Mouse (Mus musculus) forebrain, embryonic 10.5 days (tissue): ENCODE data around the gene Cltb. TPM values are rescaled to one million over a fixed set of nuclear protein-coding genes. Genes with fewer than 3 reads are reported as not detected.

Experiments used
- DNase-seq: peaks from one replicate; pipeline ENCODE4 v3.0.0-alpha.2; 2017; ENCODE audit warnings: low spot score; ENCODE audit errors: extremely low spot score
- H3K27ac ChIP-seq: fragments of 300-500 bp; sonication (generic); 2 replicates; pipeline ENCODE4 v1.5.1; 2016; ENCODE audit warnings: mild to moderate bottlenecking
- H3K27me3 ChIP-seq: fragments of 300-500 bp; sonication (generic); 2 replicates; pipeline ENCODE4 v1.6.1; 2016; ENCODE audit warnings: mild to moderate bottlenecking; ENCODE audit not compliant: poor library complexity, severe bottlenecking
- H3K36me3 ChIP-seq: fragments of 300-500 bp; sonication (generic); replicated peaks from 2 replicates; pipeline ENCODE4 v1.6.1; 2016; ENCODE audit warnings: mild to moderate bottlenecking, moderate library complexity
- H3K4me1 ChIP-seq: fragments of 300-500 bp; sonication (generic); 2 replicates; pipeline ENCODE4 v1.6.1; 2016
- H3K4me3 ChIP-seq: fragments of 300-500 bp; sonication (generic); 2 replicates; pipeline ENCODE4 v1.5.1; 2016; ENCODE audit warnings: mild to moderate bottlenecking, moderate library complexity
- H3K9me3 ChIP-seq: fragments of 300-500 bp; sonication (generic); 2 replicates; pipeline ENCODE4 v1.6.1; 2016; ENCODE audit warnings: mild to moderate bottlenecking, moderate library complexity
- whole genome bisulfite sequencing: fragments of 180-500 bp; shearing (Covaris S2); methylation state at CpG from one replicate; pipeline ENCODE4 v1.1.7; 2016; 5-methylcytosine and 5-hydroxymethylcytosine counted together
- polyA plus RNA-seq: library from polyadenylated mRNA; unstranded; fragments of >200 nt; fragmentation: Nextera tagmentation; extraction: Ambion mirVana; gene quantifications from 2 replicates; pipeline ENCODE4 v1.2.1, GENCODE M21; 2016

Cltb gene
- polyA plus RNA-seq, 1 experiment from 2014 or later: 15.3 TPM

GRCm38 (mm10) chr13:54609301-54609700 is 1.8 kb downstream of the Cltb start:
- Histone ChIP-seq H3K27ac (no peak overlapping the region), H3K27me3 (peaks cover 72% of the 10 kb centered on the region), H3K9me3 (no peaks in the 10 kb centered on the region), H3K4me1 (peaks cover 32% of the 10 kb centered on the region), H3K4me3 (no peak overlapping the region), H3K36me3 (no peaks in the 10 kb centered on the region)
- DNase-seq: no peak
- WGBS: 22% methylated on average over 1 of the region's 1 CpGs

DNA sequence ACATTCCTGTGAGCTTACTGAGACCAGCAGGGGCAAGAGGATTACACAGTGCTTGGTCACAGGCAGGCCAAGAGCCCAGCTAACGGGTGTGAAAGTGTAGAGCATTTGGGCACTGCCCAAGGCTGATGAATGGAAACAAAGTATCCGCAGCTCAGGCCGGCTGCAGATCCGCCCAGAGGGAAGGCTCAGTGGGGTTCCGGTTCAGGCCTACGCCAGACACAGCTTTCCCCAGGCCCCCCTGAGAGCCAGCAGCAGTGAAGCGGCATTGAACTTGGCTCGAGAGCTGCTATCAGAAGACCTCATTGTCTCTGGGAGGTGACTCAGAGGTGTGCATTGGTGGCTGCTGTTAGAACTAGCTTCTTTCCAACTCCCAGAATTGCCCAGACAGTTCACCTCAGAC is 2.5 kb downstream of the Cltb start:
- H3K9me3 ChIP-seq: no peaks in the 10 kb centered on the region
- 9% methylated on average over 8 of the region's 8 CpGs for WGBS
- no peak overlapping the region for H3K4me3 ChIP-seq
- H3K27ac ChIP-seq: no peak overlapping the region
- peaks cover 38% of the 10 kb centered on the region for H3K4me1 ChIP-seq
- no peak for DNase-seq
- no peaks in the 10 kb centered on the region for H3K36me3 ChIP-seq
- H3K27me3 ChIP-seq: peaks cover 78% of the 10 kb centered on the region

- no peak for DNase-seq
- peaks cover 82% of the 10 kb centered on the region for H3K27me3 ChIP-seq
- WGBS: 79% methylated on average over 3 of the region's 3 CpGs
- no peaks in the 10 kb centered on the region for H3K9me3 ChIP-seq
- peaks cover 44% of the 10 kb centered on the region for H3K4me1 ChIP-seq
- no peaks in the 10 kb centered on the region for H3K36me3 ChIP-seq
- H3K4me3 ChIP-seq: no peak overlapping the region
- H3K27ac ChIP-seq: no peak overlapping the region
These were observed 3.1 kb downstream of the Cltb start for GRCm38 (mm10) chr13:54608002-54608401.

GRCm38 (mm10) chr13:54607204-54607603 is 3.9 kb downstream of the Cltb start:
- DNase-seq: no peak
- H3K9me3 ChIP-seq: no peaks in the 10 kb centered on the region
- no peak overlapping the region for H3K4me3 ChIP-seq
- 80% methylated on average over 5 of the region's 5 CpGs for WGBS
- H3K4me1 ChIP-seq: peaks cover 50% of the 10 kb centered on the region
- peaks cover 90% of the 10 kb centered on the region for H3K27me3 ChIP-seq
- H3K36me3 ChIP-seq: no peaks in the 10 kb centered on the region
- H3K27ac ChIP-seq: no peak overlapping the region

- peaks cover 36% of the 10 kb centered on the region for H3K4me1 ChIP-seq
These were observed 5.7 kb downstream of the Cltb start for GRCm38 (mm10) chr13:54605426-54605825.

GRCm38 (mm10) chr13:54604221-54604620 is 6.9 kb downstream of the Cltb start:
- Histone ChIP-seq H3K4me3 (no peak overlapping the region), H3K27ac (no peak overlapping the region), H3K36me3 (peaks cover 2% of the 10 kb centered on the region), H3K27me3 (peaks cover 95% of the 10 kb centered on the region), H3K4me1 (peaks cover 32% of the 10 kb centered on the region), H3K9me3 (no peaks in the 10 kb centered on the region)
- DNase-seq: no peak
- 41% methylated on average over 4 of the region's 4 CpGs for WGBS

More at GRCm38 (mm10) chr13:54605426-54605825, 5.7 kb downstream of the Cltb start:
- H3K4me3 ChIP-seq: no peak overlapping the region
- no peaks in the 10 kb centered on the region for H3K36me3 ChIP-seq
- peaks cover 95% of the 10 kb centered on the region for H3K27me3 ChIP-seq
- DNase-seq: no peak
- WGBS: 87% methylated on average over 5 of the region's 5 CpGs
- H3K9me3 ChIP-seq: no peaks in the 10 kb centered on the region
- H3K27ac ChIP-seq: no peak overlapping the region

DNA sequence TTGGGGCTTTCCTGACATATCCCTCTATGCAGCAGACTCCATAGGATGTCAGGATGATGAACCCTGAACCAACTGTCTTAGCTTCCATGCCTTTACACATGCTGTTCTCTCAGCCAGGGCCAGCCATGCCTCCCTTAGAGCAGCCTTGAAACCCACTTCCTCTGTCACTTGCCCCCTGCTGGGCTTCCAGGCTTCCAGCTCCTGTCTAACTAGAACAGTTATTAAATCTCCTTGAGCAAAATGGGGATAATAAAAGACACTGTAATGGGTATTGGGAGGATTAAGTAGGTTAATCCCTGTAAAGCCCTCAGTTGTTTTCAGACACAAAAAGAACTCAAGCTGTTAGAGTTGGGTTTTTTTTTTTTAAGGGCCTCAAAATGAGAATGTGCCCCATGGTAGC is 7.6 kb downstream of the Cltb start:
- Histone ChIP-seq H3K4me3 (no peak overlapping the region), H3K36me3 (peaks cover 9% of the 10 kb centered on the region), H3K9me3 (no peaks in the 10 kb centered on the region), H3K27me3 (peaks cover 95% of the 10 kb centered on the region), H3K27ac (no peak overlapping the region), H3K4me1 (peaks cover 25% of the 10 kb centered on the region)
- DNase-seq: no peak

GRCm38 (mm10) chr13:54602639-54603111 is 8.5 kb downstream of the Cltb start:
- peaks cover 97% of the 10 kb centered on the region for H3K27me3 ChIP-seq
- no peak for DNase-seq
- H3K9me3 ChIP-seq: no peaks in the 10 kb centered on the region
- 59% methylated on average over 3 of the region's 3 CpGs for WGBS
- no peak overlapping the region for H3K27ac ChIP-seq
- peaks cover 13% of the 10 kb centered on the region for H3K36me3 ChIP-seq
- peaks cover 22% of the 10 kb centered on the region for H3K4me1 ChIP-seq
- H3K4me3 ChIP-seq: no peak overlapping the region

GRCm38 (mm10) chr13:54598622-54599143 is 12.5 kb downstream of the Cltb start:
- Histone ChIP-seq H3K9me3 (no peaks in the 10 kb centered on the region), H3K27ac (no peak overlapping the region), H3K4me3 (no peak overlapping the region), H3K4me1 (peaks cover 12% of the 10 kb centered on the region), H3K27me3 (peaks cover 58% of the 10 kb centered on the region), H3K36me3 (peaks cover 22% of the 10 kb centered on the region)
- no peak for DNase-seq
- 90% methylated on average over 12 of the region's 12 CpGs for WGBS

GRCm38 (mm10) chr13:54596870-54597269 is 14.3 kb downstream of the Cltb start:
- 79% methylated on average over 5 of the region's 5 CpGs for WGBS
- Histone ChIP-seq H3K36me3 (peaks cover 31% of the 10 kb centered on the region), H3K27ac (no peak overlapping the region), H3K4me1 (peaks cover 2% of the 10 kb centered on the region), H3K27me3 (peaks cover 42% of the 10 kb centered on the region), H3K4me3 (no peak overlapping the region), H3K9me3 (no peaks in the 10 kb centered on the region)
- no peak for DNase-seq

DNA sequence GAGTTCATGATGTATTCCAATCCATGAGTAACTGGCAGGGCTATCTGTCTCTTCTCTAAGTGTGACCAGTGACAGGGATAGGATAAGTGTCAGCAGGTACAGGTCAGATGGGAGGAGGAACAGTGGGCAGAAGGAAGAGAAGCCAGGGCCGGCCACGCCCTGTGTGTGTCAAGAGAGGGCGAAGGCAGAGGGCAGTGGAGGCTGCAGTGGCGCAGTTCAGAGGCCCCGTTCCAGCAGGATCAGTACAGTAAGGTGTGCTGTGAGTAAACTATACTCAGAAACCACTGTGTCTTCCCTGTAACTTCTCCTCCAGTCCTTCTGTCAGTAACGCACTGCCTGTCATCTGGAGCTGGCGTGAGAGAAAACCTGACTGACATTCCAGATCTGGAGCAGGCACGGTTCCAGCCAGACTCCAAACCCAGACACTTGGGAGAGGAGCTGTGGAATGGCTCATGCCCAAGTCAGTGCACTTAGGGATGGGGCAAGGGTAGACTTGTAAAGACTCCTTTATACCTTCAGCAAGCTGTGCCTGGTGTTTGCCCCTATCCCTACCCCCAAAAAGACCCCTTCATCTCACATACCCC is 14.9 kb downstream of the Cltb start:
- H3K4me3 ChIP-seq: no peak overlapping the region
- peaks cover 9% of the 10 kb centered on the region for H3K4me1 ChIP-seq
- H3K36me3 ChIP-seq: peaks cover 33% of the 10 kb centered on the region
- no peak for DNase-seq
- H3K27me3 ChIP-seq: peaks cover 35% of the 10 kb centered on the region
- no peaks in the 10 kb centered on the region for H3K9me3 ChIP-seq
- H3K27ac ChIP-seq: no peak overlapping the region
- WGBS: 92% methylated on average over 8 of the region's 8 CpGs

DNA sequence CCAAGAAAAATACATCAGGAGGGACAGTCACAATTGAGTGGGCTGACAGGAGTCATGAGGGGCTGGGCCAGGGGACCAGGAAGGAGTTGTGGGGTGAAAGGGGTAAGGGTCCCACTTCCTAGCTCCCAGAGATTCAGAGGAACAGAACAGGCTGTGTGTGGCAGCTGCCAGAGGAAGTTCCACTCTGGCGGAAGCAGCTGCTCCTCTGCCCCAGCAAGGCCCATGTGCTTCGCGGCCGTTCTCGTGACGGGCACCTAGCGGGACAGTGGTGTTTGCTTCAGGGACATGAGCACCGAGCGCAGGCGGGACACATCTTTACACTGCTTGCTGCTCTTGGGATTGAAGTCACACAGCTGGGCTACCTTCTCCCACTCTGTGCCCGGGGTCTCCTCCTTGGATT is 17.5 kb downstream of the Cltb start:
- peaks cover 26% of the 10 kb centered on the region for H3K36me3 ChIP-seq
- H3K27me3 ChIP-seq: peaks cover 9% of the 10 kb centered on the region
- no peak overlapping the region for H3K27ac ChIP-seq
- peaks cover 24% of the 10 kb centered on the region for H3K4me1 ChIP-seq
- no peak overlapping the region for H3K4me3 ChIP-seq
- no peaks in the 10 kb centered on the region for H3K9me3 ChIP-seq
- DNase-seq: no peak
- WGBS: 92% methylated on average over 11 of the region's 11 CpGs

- 90% methylated on average over 8 of the region's 8 CpGs for WGBS
- no peak for DNase-seq
- Histone ChIP-seq H3K27ac (no peak overlapping the region), H3K9me3 (no peaks in the 10 kb centered on the region), H3K36me3 (peaks cover 39% of the 10 kb centered on the region), H3K4me3 (no peak overlapping the region), H3K27me3 (no peaks in the 10 kb centered on the region; the same call in 1 of the 2 replicates), H3K4me1 (peaks cover 29% of the 10 kb centered on the region)
These were observed 19.3 kb downstream of the Cltb start for GRCm38 (mm10) chr13:54591776-54592356.
